Mouse (Mus musculus) thymus, postnatal 36 days (tissue): ENCODE results near the gene Ywhab.
A peak's percentile ranks its signal among the peaks of the same experiment; 100 is the strongest.

Source experiments
- DNase-seq, 2 experiments: peaks; one replicate each; pipeline ENCODE4 v3.0.0; 2022; ENCODE audit warnings: mixed read lengths in 2 of 2

Gene Ywhab

GRCm38 (mm10) chr2:164010496-164010895 lies 15.7 kb downstream of the Ywhab start:
- no peak for DNase-seq

GRCm38 (mm10) chr2:164010944-164011343 lies 16.2 kb downstream of the Ywhab start:
- DNase-seq: no peak

GRCm38 (mm10) chr2:164015304-164015703 lies 20.5 kb downstream of the Ywhab start:
- DNase-seq: no peak

DNA sequence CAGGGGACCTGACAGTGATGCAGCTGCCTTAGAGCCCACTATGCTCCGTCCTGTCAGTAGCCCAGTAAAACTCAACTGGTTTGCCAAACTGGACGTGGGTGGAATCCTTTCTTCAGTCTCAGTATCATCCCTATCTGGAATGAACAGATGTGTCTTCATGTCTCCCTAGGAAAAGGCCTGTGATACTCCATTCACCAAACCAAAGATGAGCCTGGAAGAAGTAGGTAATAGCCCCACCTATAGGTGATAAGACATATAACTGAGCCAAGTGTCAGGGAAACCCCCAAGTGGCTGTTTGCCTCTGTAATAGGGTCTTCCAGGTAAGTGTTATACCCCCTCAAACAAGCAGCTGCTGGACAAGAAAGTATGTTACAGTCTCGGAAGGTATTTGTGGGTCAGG lies 24.1 kb downstream of the Ywhab start:
- no peak for DNase-seq

GRCm38 (mm10) chr2:164019943-164020342 lies 25.2 kb downstream of the Ywhab start:
- no peak for DNase-seq

DNA sequence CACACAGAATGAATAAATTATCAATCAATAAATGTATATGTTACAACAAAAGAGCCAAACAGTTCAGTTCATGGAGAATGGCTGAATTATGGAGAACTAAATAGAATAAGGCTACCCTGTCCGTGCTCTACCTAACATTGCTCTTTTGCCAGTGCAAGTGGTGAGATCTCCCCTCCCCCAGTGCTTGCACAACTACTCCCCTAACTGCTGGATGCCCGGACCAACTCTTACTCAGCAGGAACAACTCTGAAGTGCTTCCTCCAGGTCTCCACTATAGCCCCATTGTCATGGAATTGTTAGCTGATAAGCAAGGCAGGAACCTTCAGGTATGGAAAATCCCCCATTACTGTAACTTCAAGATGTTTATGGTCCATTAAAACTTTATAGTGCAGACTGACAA lies 27.3 kb downstream of the Ywhab start:
- DNase-seq: no peak

DNA sequence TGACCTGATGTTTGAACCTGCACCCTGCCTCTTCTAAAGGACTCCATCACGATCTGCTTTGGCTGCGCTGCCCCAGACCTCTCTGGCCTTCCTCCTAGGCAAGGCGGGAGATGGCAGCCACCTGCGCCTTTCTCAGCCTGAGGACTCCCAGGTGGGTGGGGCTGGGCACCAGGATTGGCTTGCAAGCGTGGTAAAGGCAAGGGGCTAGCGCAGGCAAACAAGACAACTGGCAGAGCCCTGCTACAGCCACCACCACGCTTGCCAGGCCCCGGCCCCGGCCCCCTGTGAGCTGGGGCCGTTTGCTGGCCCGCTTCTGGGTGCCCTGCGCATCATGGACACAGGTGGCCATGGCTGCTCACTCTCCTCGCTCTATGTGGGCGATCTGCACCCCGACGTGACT lies 30.4 kb downstream of the Ywhab start, which contains the start of gene Pabpc1l:
Gene Pabpc1l, plus strand, starts transcription at position 301 of the 400 bp plus-strand sequence.
- no peak for DNase-seq

DNA sequence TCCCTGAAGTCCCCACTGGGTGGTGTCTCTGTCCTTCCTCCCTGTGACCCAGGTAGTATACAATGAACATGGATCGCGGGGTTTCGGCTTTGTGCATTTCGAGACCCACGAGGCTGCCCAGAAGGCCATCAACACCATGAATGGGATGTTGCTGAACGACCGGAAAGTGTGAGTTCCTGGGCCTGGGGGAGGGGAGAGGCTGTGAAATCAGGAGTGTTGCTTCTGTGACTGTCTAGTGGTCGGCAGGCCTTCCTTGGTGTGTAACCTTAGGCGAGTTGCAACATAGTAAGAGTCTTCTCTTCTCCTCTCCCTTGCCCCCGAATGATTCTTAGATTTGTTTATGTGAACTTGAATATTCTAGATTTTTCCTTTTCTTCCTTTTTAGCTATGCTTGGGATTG lies 36.4 kb downstream of the Ywhab start:
- DNase-seq: no peak

GRCm38 (mm10) chr2:164032973-164033372 lies 38.2 kb downstream of the Ywhab start:
- DNase-seq: no peak

- DNase-seq: peak; percentile 32 to 33
Measured at GRCm38 (mm10) chr2:164036520-164037019, 41.8 kb downstream of the Ywhab start.

DNA sequence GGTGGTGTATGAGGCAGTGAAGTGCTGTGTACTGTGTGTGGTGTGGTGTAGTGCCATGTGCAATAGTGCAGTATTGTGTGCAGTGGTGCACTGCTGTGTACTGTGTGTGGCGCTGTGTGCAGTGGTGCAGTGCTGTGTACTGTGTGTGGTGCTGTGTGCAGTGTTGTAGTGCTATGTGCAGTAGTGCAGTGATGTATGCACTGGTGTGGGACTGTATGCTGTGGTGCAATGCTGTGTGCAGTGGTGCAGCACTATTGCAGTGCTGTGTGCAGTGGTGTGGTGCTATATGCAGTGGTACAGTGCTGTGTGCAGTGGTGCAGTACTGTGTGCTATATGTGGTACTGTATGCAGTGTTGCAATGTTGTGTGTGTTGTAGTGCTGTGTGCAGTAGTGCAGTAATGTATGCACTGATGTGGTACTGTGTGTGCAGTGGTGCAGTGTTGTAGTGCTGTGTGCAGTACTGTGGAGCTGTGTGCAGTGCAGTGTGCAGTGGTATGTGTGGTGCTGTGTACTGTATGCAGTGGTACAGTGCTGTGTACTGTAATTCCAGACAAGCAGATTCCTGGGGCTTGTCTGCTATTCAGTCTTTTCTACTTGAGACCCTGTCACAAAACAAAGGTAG lies 43.8 kb downstream of the Ywhab start:
- no peak for DNase-seq

- no peak for DNase-seq
Measured at GRCm38 (mm10) chr2:164040949-164041348, 46.2 kb downstream of the Ywhab start.

GRCm38 (mm10) chr2:164041523-164041922 lies 46.8 kb downstream of the Ywhab start:
- no peak for DNase-seq

DNA sequence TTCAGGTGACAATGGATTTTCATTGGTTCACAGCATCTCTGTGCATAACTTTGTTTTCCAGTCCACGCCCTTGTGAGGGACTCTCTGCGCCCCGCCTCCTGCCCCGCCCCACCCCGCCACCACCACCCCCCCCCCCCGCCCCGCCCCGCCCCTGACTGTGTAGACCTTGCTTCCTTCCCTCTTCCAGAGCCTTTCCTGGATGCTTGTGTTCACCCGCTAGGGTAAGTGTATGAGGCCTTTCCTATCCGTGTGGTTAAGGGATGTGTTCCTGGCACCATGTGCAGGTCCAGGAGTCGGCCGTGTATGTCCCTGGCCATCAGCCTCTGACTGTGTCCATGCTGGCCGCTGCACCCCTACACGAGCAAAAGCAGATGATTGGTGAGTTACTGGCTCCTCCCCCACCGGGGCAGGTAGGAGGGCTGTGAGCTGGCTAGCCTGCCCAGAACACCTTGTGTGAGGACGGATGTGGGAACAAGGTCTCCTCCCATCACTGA lies 52.5 kb downstream of the Ywhab start:
- DNase-seq: peak; percentile 58 to 69

DNA sequence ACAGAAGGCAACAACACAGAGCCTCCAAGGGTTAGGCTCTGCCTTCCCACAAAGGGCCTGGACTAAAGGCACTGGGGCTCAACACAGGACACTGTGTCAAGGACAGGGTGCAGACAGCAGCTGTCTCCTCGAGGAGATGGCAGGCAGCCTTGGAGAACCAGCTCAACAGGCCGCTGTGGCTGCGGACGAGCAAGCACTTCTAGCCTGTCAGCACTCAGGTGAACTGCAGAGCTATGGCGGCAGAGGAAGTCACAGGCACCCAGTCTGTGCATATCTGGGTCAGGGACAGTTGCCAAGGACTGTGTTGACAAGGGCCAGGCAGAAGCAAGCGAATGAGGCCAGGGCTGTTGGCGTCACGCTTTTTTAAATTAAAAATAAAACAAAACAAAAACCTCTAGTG lies 59.0 kb downstream of the Ywhab start:
- DNase-seq: peak; percentile 24 to 50

GRCm38 (mm10) chr2:164054671-164055070 lies 59.9 kb downstream of the Ywhab start:
- peak in 1 of 2 experiments; percentile 48 for DNase-seq

GRCm38 (mm10) chr2:164059634-164060235 lies 65.0 kb downstream of the Ywhab start:
- DNase-seq: no peak
